Mouse (Mus musculus) brain, embryonic 18.5 days (tissue): ENCODE results near the gene Pde9a.
A peak's percentile ranks its signal among the peaks of the same experiment; 100 is the strongest.

ENCODE experiments used
- DNase-seq: peaks from one replicate; pipeline ENCODE4 v3.0.0-alpha.2; 2012; ENCODE audit warnings: low read depth, low spot score

Pde9a gene

DNA sequence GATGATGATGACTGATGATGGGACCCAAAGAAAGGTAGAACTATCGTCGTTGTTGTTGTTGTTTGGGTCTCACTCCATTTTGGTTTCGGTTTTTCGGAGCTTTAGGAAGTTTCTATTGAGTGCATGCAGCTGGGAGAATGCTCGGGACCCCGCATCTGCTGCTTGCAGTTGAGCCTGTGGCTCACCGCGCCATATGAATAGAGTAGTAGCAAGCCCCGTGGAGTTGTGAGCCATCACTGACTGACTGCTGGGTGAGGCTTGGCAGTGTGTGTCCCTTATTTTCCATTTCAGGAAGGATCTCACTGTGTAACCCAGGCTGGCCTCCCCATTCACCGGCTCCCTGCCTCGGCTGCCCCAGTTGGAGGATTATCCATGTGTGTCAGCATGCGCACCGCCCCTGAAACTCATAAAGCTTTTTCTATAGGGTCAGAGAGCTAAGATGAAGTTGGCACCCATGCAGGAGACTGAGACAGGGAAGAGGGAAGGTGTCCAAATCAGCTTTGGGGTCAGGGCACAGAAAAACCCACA lies 47.5 kb downstream of the Pde9a start:
- no peak for DNase-seq

DNA sequence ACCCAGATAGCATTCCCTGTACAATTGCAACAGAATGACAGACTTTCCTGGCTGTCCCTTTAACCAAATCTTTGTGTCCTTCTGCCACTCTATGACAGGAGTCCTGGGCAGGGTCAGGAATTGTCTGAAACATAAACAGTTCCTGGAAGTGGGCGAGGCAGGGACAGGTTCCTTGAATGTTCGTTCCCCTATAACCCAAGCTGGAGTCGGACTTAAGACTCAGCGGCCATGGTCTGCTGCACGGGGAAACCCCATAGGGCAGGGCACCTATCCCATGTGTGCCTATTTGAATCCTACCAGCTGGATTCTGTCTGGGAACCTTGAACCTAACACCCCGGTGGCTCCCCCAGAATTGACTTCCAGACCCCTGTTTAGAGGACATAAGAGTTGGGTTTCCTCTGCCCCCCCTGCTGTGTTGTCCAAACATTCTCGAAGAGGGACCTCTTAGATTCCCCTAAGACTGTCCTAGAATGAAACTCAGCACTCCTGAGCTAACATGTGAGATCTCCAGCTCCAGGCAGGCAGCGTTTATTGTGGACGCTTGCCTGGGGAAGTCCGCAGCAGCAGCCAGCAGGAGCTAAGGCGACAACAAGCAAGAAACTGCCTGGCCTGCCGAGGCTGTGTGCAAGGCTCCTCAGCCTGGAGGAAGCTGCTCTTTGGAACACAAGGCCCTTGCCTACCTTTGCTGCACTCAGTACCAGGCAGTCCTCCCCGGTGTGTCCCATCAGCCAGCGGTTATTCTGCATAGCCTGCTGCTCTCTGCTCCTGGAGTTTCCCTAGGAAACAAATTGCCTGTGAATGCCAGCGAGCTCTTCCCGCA lies 48.2 kb downstream of the Pde9a start:
- DNase-seq = no peak

DNA sequence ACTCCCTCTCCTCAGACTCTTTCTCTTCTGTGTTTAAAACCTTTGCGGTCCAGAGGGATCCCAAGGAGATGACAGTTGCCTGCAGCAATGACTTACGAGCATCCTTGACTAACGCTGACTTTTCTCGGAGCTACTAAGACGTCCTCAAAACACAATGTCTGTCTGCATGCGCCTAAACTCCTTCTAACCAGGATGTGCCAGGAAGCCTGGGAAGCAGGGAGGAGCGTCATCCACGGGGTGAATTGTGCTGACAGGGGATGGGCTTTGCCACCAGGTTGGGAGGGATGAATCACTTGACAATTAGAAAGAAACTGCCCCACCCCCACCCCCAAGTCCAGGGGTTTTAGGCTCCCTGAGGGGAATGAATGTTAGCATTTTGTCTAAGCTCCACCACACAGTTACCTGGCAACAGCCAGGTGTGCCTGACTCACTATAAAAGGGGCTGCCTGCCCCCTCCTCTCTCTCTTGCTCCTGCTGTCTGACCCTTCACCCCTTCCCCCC lies 48.9 kb downstream of the Pde9a start:
- DNase-seq = no peak

DNA sequence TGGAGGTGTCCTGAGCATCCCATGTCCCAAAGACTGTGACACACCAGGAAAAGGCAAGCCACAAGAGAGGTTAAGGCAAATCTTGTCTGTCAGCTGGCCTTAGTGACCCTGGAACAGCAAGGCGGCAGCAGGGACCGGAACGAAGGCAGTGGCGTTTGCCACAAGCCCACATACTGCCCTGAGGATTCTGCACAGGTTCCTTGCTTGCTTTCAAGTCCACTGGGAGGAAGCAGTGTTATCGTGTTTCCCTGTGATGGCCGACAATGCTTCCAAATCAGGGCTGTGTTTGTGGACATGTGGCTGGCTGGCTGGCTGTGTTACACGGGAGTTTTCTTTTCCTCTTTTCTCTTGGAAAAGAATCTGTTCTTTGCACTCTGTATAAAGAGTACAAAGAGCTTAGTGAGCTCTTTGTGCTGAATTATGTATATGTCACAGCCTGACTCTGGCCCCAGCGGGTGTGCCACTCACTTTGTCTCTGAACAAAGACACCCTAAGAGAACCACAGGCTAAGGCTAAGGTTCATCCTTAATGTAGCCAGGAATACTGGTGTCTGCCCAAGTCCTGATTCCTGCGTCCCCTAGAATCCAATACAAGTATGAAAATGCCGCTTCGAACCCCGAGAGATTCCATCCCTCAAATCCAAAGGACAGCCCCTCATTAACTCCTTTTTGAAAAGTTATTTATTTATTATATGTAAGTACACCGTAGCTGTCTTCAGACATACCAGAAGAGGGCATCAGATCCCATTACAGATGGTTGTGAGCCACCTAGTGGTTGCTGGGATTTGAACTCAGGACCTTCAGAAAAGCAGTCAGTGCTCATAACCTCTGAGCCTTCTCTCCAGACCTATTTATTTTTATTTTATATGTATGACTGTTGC lies 50.2 kb downstream of the Pde9a start:
- DNase-seq = no peak

GRCm38 (mm10) chr17:31436814-31437406 lies 50.9 kb downstream of the Pde9a start:
- no peak for DNase-seq

GRCm38 (mm10) chr17:31437482-31437881 lies 51.5 kb downstream of the Pde9a start:
- no peak for DNase-seq

GRCm38 (mm10) chr17:31439978-31440377 lies 54.0 kb downstream of the Pde9a start:
- DNase-seq = no peak

- DNase-seq = no peak
These were observed 56.5 kb downstream of the Pde9a start for GRCm38 (mm10) chr17:31442513-31442912.

DNA sequence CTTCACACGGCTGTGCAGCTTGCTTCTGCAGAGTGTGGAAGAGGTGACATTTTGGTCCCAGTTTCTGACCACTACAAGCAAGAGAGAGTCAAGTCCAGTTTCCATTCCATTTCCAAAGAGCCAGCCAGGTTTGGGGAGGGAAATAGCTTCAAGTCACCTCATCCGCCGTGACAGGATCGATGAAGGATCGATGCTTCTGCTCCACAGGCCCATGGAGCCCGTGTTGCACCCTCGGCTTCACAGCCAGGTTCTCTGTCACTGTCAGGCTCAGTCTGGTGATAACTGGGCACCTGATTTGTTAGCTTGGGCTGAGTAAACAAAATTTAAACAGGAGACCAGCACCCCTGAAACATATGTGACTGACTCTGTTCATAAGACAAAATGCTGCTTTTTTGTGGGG lies 58.2 kb downstream of the Pde9a start:
- DNase-seq = no peak

GRCm38 (mm10) chr17:31445061-31445731 lies 59.2 kb downstream of the Pde9a start:
- no peak for DNase-seq

DNA sequence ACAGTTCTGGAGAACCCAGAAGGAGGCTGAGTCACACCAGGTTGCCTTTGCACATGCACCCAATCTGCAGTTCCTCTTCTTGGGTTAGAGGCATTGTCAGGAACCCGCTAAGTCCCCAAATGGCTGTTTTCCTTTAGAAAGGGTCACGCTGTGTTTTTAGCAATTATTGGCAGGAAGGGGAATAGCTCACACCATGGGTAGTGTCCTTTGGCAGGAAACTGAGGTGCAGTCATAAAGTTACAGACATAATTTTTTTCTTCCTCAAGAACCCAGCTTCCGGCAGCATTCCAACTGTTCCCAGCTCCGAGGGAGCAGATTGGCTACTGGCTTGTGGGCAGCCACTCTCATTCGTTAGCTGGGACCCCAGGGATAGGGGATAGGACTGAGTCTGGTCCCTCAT lies 61.8 kb downstream of the Pde9a start:
- DNase-seq = no peak

- DNase-seq = no peak
These were observed 62.5 kb downstream of the Pde9a start for GRCm38 (mm10) chr17:31448519-31448918.

GRCm38 (mm10) chr17:31450206-31450605 lies 64.2 kb downstream of the Pde9a start:
- no peak for DNase-seq

DNA sequence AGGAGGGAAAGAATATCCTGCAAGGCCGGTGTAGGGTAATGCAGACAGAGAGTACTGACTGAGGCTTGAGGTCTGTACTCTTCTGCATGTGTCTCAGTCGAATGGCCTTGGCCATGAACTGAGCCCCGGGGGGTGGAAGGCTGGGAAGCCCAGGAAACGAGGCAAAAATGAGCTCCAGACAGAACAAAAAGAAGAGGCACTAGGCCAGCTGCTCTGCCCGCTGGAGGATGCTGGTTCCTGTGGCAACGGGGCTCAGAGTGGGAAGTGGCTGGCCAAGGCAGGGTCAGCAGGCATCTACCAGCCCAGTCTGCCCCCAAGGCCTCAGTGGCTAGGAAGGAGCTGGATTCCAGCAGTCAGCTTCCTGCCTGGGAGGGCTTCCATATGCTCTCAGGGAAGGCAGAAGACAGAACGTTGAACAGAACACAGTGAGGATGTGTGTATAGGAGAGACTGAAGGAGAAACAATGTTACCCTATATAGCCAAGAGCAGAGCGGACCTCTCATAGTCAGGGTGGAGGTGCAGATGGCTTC lies 65.2 kb downstream of the Pde9a start:
- DNase-seq = peak; percentile 42

- no peak for DNase-seq
These were observed 66.8 kb downstream of the Pde9a start for GRCm38 (mm10) chr17:31452816-31453215.

GRCm38 (mm10) chr17:31453476-31453875 lies 67.5 kb downstream of the Pde9a start:
- no peak for DNase-seq

DNA sequence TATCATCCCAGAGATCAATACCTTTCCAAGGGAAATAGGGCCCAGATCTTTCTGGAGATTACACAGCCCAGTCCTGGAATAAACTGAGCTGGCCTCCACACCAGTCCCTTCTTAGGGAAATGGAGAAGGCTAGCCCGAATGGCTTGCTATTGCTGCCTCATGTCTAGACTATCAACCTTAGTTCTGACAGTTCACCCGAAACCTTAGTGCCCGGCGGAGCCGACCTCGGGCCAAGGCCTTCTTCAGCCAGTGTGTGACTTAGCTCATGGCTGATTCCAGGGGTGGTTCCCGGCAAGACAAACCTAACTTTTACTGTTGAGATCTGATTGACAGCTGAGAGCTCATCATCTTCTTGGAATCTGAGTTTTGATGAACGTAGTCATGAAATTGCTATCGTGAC lies 68.0 kb downstream of the Pde9a start:
- DNase-seq = no peak

DNA sequence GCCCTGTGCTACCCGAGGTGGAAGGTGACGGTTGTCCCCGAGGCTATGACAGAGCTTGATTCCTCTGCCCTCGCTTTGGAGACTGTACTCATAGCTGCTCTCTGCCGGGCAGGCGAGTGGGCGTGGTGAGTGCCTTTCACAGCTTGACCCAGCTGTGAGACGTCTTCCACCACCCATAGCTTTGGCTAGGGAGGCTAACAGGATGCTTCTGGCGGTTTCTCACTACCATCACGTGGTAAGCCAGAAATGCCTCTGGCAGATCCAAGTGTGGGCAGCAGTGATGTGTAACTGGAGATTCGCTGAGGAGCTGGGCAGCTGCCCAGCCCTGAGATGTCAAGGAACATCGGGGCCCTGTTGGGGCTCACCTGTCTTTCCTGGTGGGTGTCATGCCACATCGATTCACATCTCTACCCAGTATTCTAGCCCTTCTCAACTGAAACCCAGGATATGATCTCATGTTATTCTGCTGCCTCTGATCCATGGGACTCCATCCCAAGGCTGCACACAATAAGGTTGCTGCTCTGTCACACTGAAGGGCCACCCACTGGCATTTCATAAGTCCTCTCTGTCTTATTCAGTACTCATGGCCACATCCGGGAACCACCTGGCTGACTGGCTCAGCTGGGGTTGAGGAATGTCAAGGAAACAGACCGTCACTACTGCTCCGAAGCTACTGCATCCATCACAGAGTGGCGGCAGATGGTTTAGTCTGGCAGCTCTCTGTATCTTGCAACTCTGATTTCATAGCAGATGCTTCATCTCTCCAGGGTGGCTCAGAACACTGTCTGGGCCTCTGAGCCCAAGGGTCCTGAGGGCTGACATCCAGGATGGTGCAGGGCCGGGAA lies 70.9 kb downstream of the Pde9a start:
- DNase-seq = no peak

DNA sequence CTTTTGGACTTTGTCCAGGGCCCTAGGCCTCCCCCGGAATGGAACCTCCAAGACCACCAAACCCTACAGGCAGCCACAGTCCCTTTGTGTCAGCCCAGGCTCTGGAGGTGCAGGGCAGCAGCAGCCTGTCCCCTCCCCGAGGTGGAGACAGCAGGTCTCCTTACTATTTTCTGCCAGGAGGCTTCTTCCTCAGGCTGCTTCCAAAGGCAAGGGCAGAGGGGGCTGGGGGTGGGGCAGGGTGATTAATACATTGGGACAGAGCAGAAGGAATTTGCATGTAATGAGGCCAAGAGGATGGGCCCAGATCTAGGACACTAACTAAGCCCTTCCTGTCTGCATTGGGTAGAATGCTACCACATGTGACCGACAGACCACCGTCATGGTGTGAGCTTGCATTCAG lies 74.4 kb downstream of the Pde9a start:
- no peak for DNase-seq

- no peak for DNase-seq
These were observed 76.5 kb downstream of the Pde9a start for GRCm38 (mm10) chr17:31462506-31462905.
